Mouse (Mus musculus) G1E (cell line): Measurements from ENCODE around the gene Cct5.

ENCODE experiments used
- CTCF ChIP-seq: IDR thresholded peaks from 2 replicates; pipeline ENCODE4 v1.5.1; 2012; ENCODE audit warnings: low read depth, low read length, inconsistent platforms, mixed read lengths
- POLR2AphosphoS5 ChIP-seq: IDR thresholded peaks from 2 replicates; pipeline ENCODE4 v1.6.1; 2012; ENCODE audit warnings: low read depth, low read length, inconsistent platforms; ENCODE audit not compliant: insufficient replicate concordance

- TF ChIP-seq POLR2AphosphoS5 (no peak), CTCF (no peak)
Observed at GRCm38 (mm10) chr15:31647851-31648569, 46.4 kb upstream of the Cct5 start.
